Mouse (Mus musculus) intestine, postnatal 0 days (tissue): Measurements from ENCODE around the gene Nrg4. TPM values are rescaled to one million over a fixed set of nuclear protein-coding genes. Genes with fewer than 3 reads are reported as not detected.

Experiments
- ATAC-seq: fragments of 200-750 bp; cut with Nextera tagmentation; 2 replicates; pipeline ENCODE4 v1.8.0; 2017; ENCODE audit warnings: mild to moderate bottlenecking, moderate TSS enrichment, moderate library complexity
- H3K27ac ChIP-seq: fragments of 300-500 bp; sonication (generic); 2 replicates; pipeline ENCODE4 v1.5.1; 2014; ENCODE audit warnings: mild to moderate bottlenecking, low read depth, low read length, moderate library complexity
- H3K27me3 ChIP-seq: fragments of 300-500 bp; sonication (generic); replicated peaks from 2 replicates; pipeline ENCODE4 v1.6.1; 2014; ENCODE audit warnings: low read length, mixed read lengths; ENCODE audit not compliant: control insufficient read depth, insufficient read depth
- H3K36me3 ChIP-seq: fragments of 300-500 bp; sonication (generic); 2 replicates; pipeline ENCODE4 v1.6.1; 2014; ENCODE audit warnings: mild to moderate bottlenecking, moderate library complexity; ENCODE audit not compliant: control insufficient read depth, insufficient read depth
- H3K4me1 ChIP-seq: fragments of 300-500 bp; sonication (generic); replicated peaks from 2 replicates; pipeline ENCODE4 v1.6.1; 2014; ENCODE audit warnings: antibody characterized with exemption, low read length, mixed read lengths; ENCODE audit not compliant: control insufficient read depth, insufficient read depth
- H3K4me2 ChIP-seq: fragments of 300-500 bp; sonication (generic); replicated peaks from 2 replicates; pipeline ENCODE4 v1.6.1; 2014; ENCODE audit warnings: low read depth, mild to moderate bottlenecking, moderate library complexity
- H3K4me3 ChIP-seq: fragments of 300-500 bp; sonication (generic); 2 replicates; pipeline ENCODE4 v1.5.1; 2014; ENCODE audit warnings: low read depth, low read length
- H3K9ac ChIP-seq: fragments of 300-500 bp; sonication (generic); 2 replicates; pipeline ENCODE4 v1.6.1; 2014; ENCODE audit warnings: mild to moderate bottlenecking, low read depth, low read length
- H3K9me3 ChIP-seq: fragments of 300-500 bp; sonication (generic); 2 replicates; pipeline ENCODE4 v1.6.1; 2016; ENCODE audit warnings: mixed run types; ENCODE audit not compliant: control insufficient read depth
- CTCF ChIP-seq: sonication (generic); IDR thresholded peaks from 2 replicates; pipeline ENCODE4 v1.5.1; 2016; ENCODE audit warnings: low read depth, mild to moderate bottlenecking, control low read depth, antibody characterized with exemption, moderate library complexity
- WGBS: fragments of 180-500 bp; shearing (Covaris S2); extraction: QIAGEN DNeasy Blood & Tissue Kit; methylation state at CpG from one replicate; pipeline ENCODE4 v1.1.7; 2014; 5-methylcytosine and 5-hydroxymethylcytosine counted together
- polyA plus RNA-seq: library from polyadenylated mRNA; unstranded; fragments of >200 nt; fragmentation: Nextera tagmentation; extraction: Ambion mirVana; gene quantifications from 2 replicates; pipeline ENCODE4 v1.2.1, GENCODE M21; 2015

The Nrg4 gene
- polyA plus RNA-seq, 1 experiment from 2014 or later: 4.9 TPM

GRCm38 (mm10) chr9:55285197-55285596, 41.4 kb downstream of the Nrg4 start:
- no peak overlapping the region for H3K4me3 ChIP-seq
- no peak overlapping the region for H3K27ac ChIP-seq
- 69% methylated on average over 3 of the region's 3 CpGs for WGBS
- no peak overlapping the region for H3K9ac ChIP-seq
- no peaks in the 10 kb centered on the region for H3K9me3 ChIP-seq
- peak; percentile 42 for TF ChIP-seq CTCF
- H3K4me2 ChIP-seq: no peak overlapping the region
- no peak for ATAC-seq
- no peaks in the 10 kb centered on the region for H3K36me3 ChIP-seq
- H3K4me1 ChIP-seq: no peaks in the 10 kb centered on the region
- H3K27me3 ChIP-seq: no peaks in the 10 kb centered on the region

GRCm38 (mm10) chr9:55283516-55283915, 43.1 kb downstream of the Nrg4 start:
- 3% methylated on average over 14 of the region's 14 CpGs for WGBS
- H3K27me3 ChIP-seq: no peaks in the 10 kb centered on the region
- no peak overlapping the region; the same call in 1 of the 2 replicates for H3K4me3 ChIP-seq
- H3K27ac ChIP-seq: no peak overlapping the region
- H3K4me2 ChIP-seq: peak overlapping the region; percentile 46
- H3K9ac ChIP-seq: no peak overlapping the region
- no peaks in the 10 kb centered on the region for H3K4me1 ChIP-seq
- no peaks in the 10 kb centered on the region for H3K9me3 ChIP-seq
- no peaks in the 10 kb centered on the region for H3K36me3 ChIP-seq
- no peak for TF ChIP-seq CTCF
- ATAC-seq: peak; percentile 78

GRCm38 (mm10) chr9:55279114-55279825, 47.4 kb downstream of the Nrg4 start:
- H3K36me3 ChIP-seq: no peaks in the 10 kb centered on the region
- no peak overlapping the region for H3K27ac ChIP-seq
- 72% methylated on average over 8 of the region's 8 CpGs for WGBS
- H3K9ac ChIP-seq: no peak overlapping the region
- ATAC-seq: no peak
- no peaks in the 10 kb centered on the region for H3K4me1 ChIP-seq
- no peaks in the 10 kb centered on the region for H3K27me3 ChIP-seq
- TF ChIP-seq CTCF: no peak
- H3K4me3 ChIP-seq: no peak overlapping the region
- no peaks in the 10 kb centered on the region for H3K9me3 ChIP-seq
- H3K4me2 ChIP-seq: no peak overlapping the region

GRCm38 (mm10) chr9:55277562-55277961, 49.1 kb downstream of the Nrg4 start:
- Histone ChIP-seq H3K4me2 (no peak overlapping the region), H3K36me3 (no peaks in the 10 kb centered on the region), H3K4me3 (no peak overlapping the region), H3K9me3 (no peaks in the 10 kb centered on the region), H3K4me1 (no peaks in the 10 kb centered on the region), H3K27me3 (no peaks in the 10 kb centered on the region), H3K27ac (no peak overlapping the region), H3K9ac (no peak overlapping the region)
- TF ChIP-seq CTCF: no peak
- ATAC-seq: peak; percentile 72
- 48% methylated on average over 4 of the region's 4 CpGs for WGBS

- no peaks in the 10 kb centered on the region for H3K36me3 ChIP-seq
- H3K9ac ChIP-seq: no peak overlapping the region
- H3K4me3 ChIP-seq: no peak overlapping the region
- no peak overlapping the region for H3K4me2 ChIP-seq
- no peaks in the 10 kb centered on the region for H3K4me1 ChIP-seq
- no peaks in the 10 kb centered on the region for H3K27me3 ChIP-seq
- no peak for TF ChIP-seq CTCF
- H3K27ac ChIP-seq: no peak overlapping the region
- ATAC-seq: no peak
- WGBS: 79% methylated on average over 4 of the region's 4 CpGs
- H3K9me3 ChIP-seq: no peaks in the 10 kb centered on the region
These were observed 52.7 kb downstream of the Nrg4 start for GRCm38 (mm10) chr9:55273906-55274305.

GRCm38 (mm10) chr9:55271960-55272560, 54.6 kb downstream of the Nrg4 start:
- Histone ChIP-seq H3K4me2 (no peak overlapping the region), H3K4me1 (no peaks in the 10 kb centered on the region), H3K27me3 (no peaks in the 10 kb centered on the region), H3K27ac (no peak overlapping the region), H3K4me3 (no peak overlapping the region), H3K36me3 (no peaks in the 10 kb centered on the region), H3K9me3 (no peaks in the 10 kb centered on the region), H3K9ac (no peak overlapping the region)
- WGBS: 51% methylated on average over 5 of the region's 5 CpGs
- no peak for ATAC-seq
- TF ChIP-seq CTCF: no peak
